Mouse (Mus musculus) kidney, embryonic 14.5 days (tissue): Measurements from ENCODE around the gene Ift122. TPM values are rescaled to one million over a fixed set of nuclear protein-coding genes. Genes with fewer than 3 reads are reported as not detected.

Source experiments
- ATAC-seq: fragments of 200-750 bp; cut with Nextera tagmentation; 2 replicates; pipeline ENCODE4 v1.8.0; 2017; ENCODE audit warnings: moderate number of reproducible peaks, mild to moderate bottlenecking, moderate TSS enrichment, moderate library complexity; ENCODE audit not compliant: low FRiP score, low TSS enrichment
- H3K27ac ChIP-seq: fragments of 300-500 bp; sonication (generic); 2 replicates; pipeline ENCODE4 v1.5.1; 2014; ENCODE audit warnings: low read depth, mild to moderate bottlenecking, low read length, moderate library complexity, mixed read lengths
- H3K27me3 ChIP-seq: fragments of 300-500 bp; sonication (generic); 2 replicates; pipeline ENCODE4 v1.6.1; 2014; ENCODE audit warnings: mild to moderate bottlenecking, low read length; ENCODE audit not compliant: control insufficient read depth, insufficient read depth
- H3K36me3 ChIP-seq: fragments of 300-500 bp; sonication (generic); 2 replicates; pipeline ENCODE4 v1.6.1; 2014; ENCODE audit warnings: low read length, mixed read lengths; ENCODE audit not compliant: control insufficient read depth, insufficient read depth
- H3K4me1 ChIP-seq: fragments of 300-500 bp; sonication (generic); 2 replicates; pipeline ENCODE4 v1.6.1; 2014; ENCODE audit warnings: low read length, mixed read lengths; ENCODE audit not compliant: control insufficient read depth, insufficient read depth
- H3K4me2 ChIP-seq: fragments of 300-500 bp; sonication (generic); replicated peaks from 2 replicates; pipeline ENCODE4 v1.6.1; 2014; ENCODE audit warnings: low read depth, mild to moderate bottlenecking, low read length
- H3K4me3 ChIP-seq: fragments of 300-500 bp; sonication (generic); 2 replicates; pipeline ENCODE4 v1.5.1; 2014; ENCODE audit warnings: mild to moderate bottlenecking, low read length
- H3K9ac ChIP-seq: fragments of 300-500 bp; sonication (generic); 2 replicates; pipeline ENCODE4 v1.6.1; 2014; ENCODE audit warnings: low read depth, mild to moderate bottlenecking, low read length, moderate library complexity
- H3K9me3 ChIP-seq: fragments of 300-500 bp; sonication (generic); 2 replicates; pipeline ENCODE4 v1.6.1; 2016; ENCODE audit warnings: low read length; ENCODE audit not compliant: control insufficient read depth
- WGBS: fragments of 180-500 bp; shearing (Covaris S2); extraction: QIAGEN DNeasy Blood & Tissue Kit; methylation state at CpG from one replicate; pipeline ENCODE4 v1.1.7; 2014; 5-methylcytosine and 5-hydroxymethylcytosine counted together
- polyA plus RNA-seq: library from polyadenylated mRNA; unstranded; fragments of >200 nt; fragmentation: Nextera tagmentation; extraction: Ambion mirVana; gene quantifications from 2 replicates; pipeline ENCODE4 v1.2.1, GENCODE M21; 2014

Ift122 gene
- polyA plus RNA-seq, 1 experiment from 2014 or later = 33.3 TPM

- H3K4me3 ChIP-seq = no peak overlapping the region
- H3K27me3 ChIP-seq = no peaks in the 10 kb centered on the region
- no peak overlapping the region for H3K9ac ChIP-seq
- 76% methylated on average over 8 of the region's 8 CpGs for WGBS
- no peak overlapping the region for H3K4me2 ChIP-seq
- no peaks in the 10 kb centered on the region for H3K4me1 ChIP-seq
- H3K36me3 ChIP-seq = no peaks in the 10 kb centered on the region
- no peak overlapping the region for H3K27ac ChIP-seq
- ATAC-seq = no peak
- no peaks in the 10 kb centered on the region for H3K9me3 ChIP-seq
Observed at GRCm38 (mm10) chr6:115935544-115935943, 82.3 kb downstream of the Ift122 start.

- WGBS = 90% methylated on average over 2 of the region's 2 CpGs
- Histone ChIP-seq H3K9ac (no peak overlapping the region), H3K4me3 (no peak overlapping the region), H3K4me2 (no peak overlapping the region), H3K9me3 (no peaks in the 10 kb centered on the region), H3K27me3 (no peaks in the 10 kb centered on the region), H3K27ac (no peak overlapping the region), H3K4me1 (peaks cover 7% of the 10 kb centered on the region; the same call in 1 of the 2 replicates), H3K36me3 (no peaks in the 10 kb centered on the region)
- no peak for ATAC-seq
Observed at GRCm38 (mm10) chr6:115938011-115938410, 84.7 kb downstream of the Ift122 start.

- Histone ChIP-seq H3K27ac (no peak overlapping the region), H3K9ac (no peak overlapping the region), H3K4me1 (peaks cover 7% of the 10 kb centered on the region; the same call in 1 of the 2 replicates), H3K27me3 (no peaks in the 10 kb centered on the region), H3K36me3 (no peaks in the 10 kb centered on the region), H3K4me2 (no peak overlapping the region), H3K9me3 (no peaks in the 10 kb centered on the region), H3K4me3 (no peak overlapping the region)
- 67% methylated on average over 1 of the region's 1 CpGs for WGBS
- no peak for ATAC-seq
Observed at GRCm38 (mm10) chr6:115938798-115939197, 85.5 kb downstream of the Ift122 start.

- no peak overlapping the region for H3K27ac ChIP-seq
- no peaks in the 10 kb centered on the region for H3K27me3 ChIP-seq
- no peak overlapping the region for H3K4me2 ChIP-seq
- no peak for ATAC-seq
- no peaks in the 10 kb centered on the region for H3K36me3 ChIP-seq
- H3K9me3 ChIP-seq = no peaks in the 10 kb centered on the region
- WGBS = 69% methylated on average over 1 of the region's 1 CpGs
- peaks cover 7% of the 10 kb centered on the region; the same call in 1 of the 2 replicates for H3K4me1 ChIP-seq
- no peak overlapping the region for H3K9ac ChIP-seq
- H3K4me3 ChIP-seq = no peak overlapping the region
Observed at GRCm38 (mm10) chr6:115940603-115941002, 87.3 kb downstream of the Ift122 start.

GRCm38 (mm10) chr6:115941128-115941527, 87.9 kb downstream of the Ift122 start:
- WGBS = 14% methylated on average over 8 of the region's 12 CpGs
- peaks cover 7% of the 10 kb centered on the region; the same call in 1 of the 2 replicates for H3K4me1 ChIP-seq
- H3K27me3 ChIP-seq = no peaks in the 10 kb centered on the region
- H3K9me3 ChIP-seq = no peaks in the 10 kb centered on the region
- H3K36me3 ChIP-seq = no peaks in the 10 kb centered on the region
- 0 out of 2 replicates have a peak overlapping the region, but pooled peaks have one; percentile 8 for H3K4me2 ChIP-seq
- ATAC-seq = no peak
- H3K9ac ChIP-seq = no peak overlapping the region
- H3K27ac ChIP-seq = no peak overlapping the region
- H3K4me3 ChIP-seq = no peak overlapping the region

GRCm38 (mm10) chr6:115943498-115944427, 90.5 kb downstream of the Ift122 start:
- 67% methylated on average over 9 of the region's 9 CpGs for WGBS
- H3K4me2 ChIP-seq = no peak overlapping the region
- no peak overlapping the region for H3K9ac ChIP-seq
- ATAC-seq = no peak
- no peak overlapping the region for H3K4me3 ChIP-seq
- no peaks in the 10 kb centered on the region for H3K27me3 ChIP-seq
- H3K9me3 ChIP-seq = no peaks in the 10 kb centered on the region
- H3K27ac ChIP-seq = no peak overlapping the region
- no peaks in the 10 kb centered on the region for H3K36me3 ChIP-seq
- peaks cover 7% of the 10 kb centered on the region; the same call in 1 of the 2 replicates for H3K4me1 ChIP-seq

GRCm38 (mm10) chr6:115944638-115945037, 91.4 kb downstream of the Ift122 start, which contains the start of gene H1foo:
H1foo (plus strand) TSS chr6:115944938.
- no peak for ATAC-seq
- Histone ChIP-seq H3K4me1 (peaks cover 7% of the 10 kb centered on the region; the same call in 1 of the 2 replicates), H3K36me3 (no peaks in the 10 kb centered on the region), H3K9me3 (no peaks in the 10 kb centered on the region), H3K4me3 (no peak within 1 kb of the TSS), H3K27me3 (no peaks in the 10 kb centered on the region), H3K4me2 (no peak within 1 kb of the TSS), H3K9ac (no peak within 1 kb of the TSS), H3K27ac (no peak within 1 kb of the TSS)
- WGBS = 84% methylated on average over 5 of the region's 5 CpGs

- 84% methylated on average over 8 of the region's 8 CpGs for WGBS
- no peak overlapping the region for H3K27ac ChIP-seq
- no peak overlapping the region for H3K4me2 ChIP-seq
- no peak for ATAC-seq
- no peak overlapping the region for H3K9ac ChIP-seq
- H3K9me3 ChIP-seq = no peaks in the 10 kb centered on the region
- H3K27me3 ChIP-seq = no peaks in the 10 kb centered on the region
- no peaks in the 10 kb centered on the region for H3K36me3 ChIP-seq
- no peak overlapping the region for H3K4me3 ChIP-seq
- peaks cover 7% of the 10 kb centered on the region; the same call in 1 of the 2 replicates for H3K4me1 ChIP-seq
Observed at GRCm38 (mm10) chr6:115945633-115946032, 92.4 kb downstream of the Ift122 start.

- no peak overlapping the region for H3K4me2 ChIP-seq
- H3K4me1 ChIP-seq = 0 out of 2 replicates have a peak, but pooled peaks cover 3% of the 10 kb centered on the region
- peaks cover under 1% of the 10 kb centered on the region; the same call in 1 of the 2 replicates for H3K9me3 ChIP-seq
- H3K27ac ChIP-seq = no peak overlapping the region
- H3K27me3 ChIP-seq = no peaks in the 10 kb centered on the region
- ATAC-seq = no peak
- WGBS = 75% methylated on average over 6 of the region's 6 CpGs
- no peak overlapping the region for H3K4me3 ChIP-seq
- no peaks in the 10 kb centered on the region for H3K36me3 ChIP-seq
- no peak overlapping the region for H3K9ac ChIP-seq
Observed at GRCm38 (mm10) chr6:115946389-115946788, 93.1 kb downstream of the Ift122 start.
